Mouse (Mus musculus) lung, postnatal 0 days (tissue): ENCODE measurements around the gene Tjp3. TPM values are rescaled to one million over a fixed set of nuclear protein-coding genes. Genes with fewer than 3 reads are reported as not detected.
A peak's percentile ranks its signal among the peaks of the same experiment; 100 is the strongest.

Experiments
- ATAC-seq: fragments of 200-750 bp; cut with Nextera tagmentation; 2 replicates; pipeline ENCODE4 v1.8.0; 2017; ENCODE audit warnings: moderate library complexity
- DNase-seq: peaks from one replicate; pipeline ENCODE4 v3.0.0-alpha.2; 2016; ENCODE audit warnings: low spot score
- H3K27ac ChIP-seq: fragments of 300-500 bp; sonication (generic); 2 replicates; pipeline ENCODE4 v1.5.1; 2014; ENCODE audit warnings: antibody characterized with exemption, mild to moderate bottlenecking, low read length, mixed read lengths
- H3K27me3 ChIP-seq: fragments of 300-500 bp; sonication (generic); replicated peaks from 2 replicates; pipeline ENCODE4 v1.6.1; 2014; ENCODE audit warnings: low read length, mixed read lengths; ENCODE audit not compliant: insufficient read depth
- H3K36me3 ChIP-seq: fragments of 300-500 bp; sonication (generic); 2 replicates; pipeline ENCODE4 v1.6.1; 2014; ENCODE audit warnings: low read length, mixed read lengths; ENCODE audit not compliant: insufficient read depth
- H3K4me1 ChIP-seq: fragments of 300-500 bp; sonication (generic); 2 replicates; pipeline ENCODE4 v1.6.1; 2014; ENCODE audit warnings: antibody characterized with exemption, low read depth, low read length, mixed read lengths; ENCODE audit not compliant: insufficient read depth
- H3K4me2 ChIP-seq: fragments of 300-500 bp; sonication (generic); replicated peaks from 2 replicates; pipeline ENCODE4 v1.6.1; 2014; ENCODE audit warnings: low read depth, mild to moderate bottlenecking, low read length, moderate library complexity, mixed read lengths
- H3K4me3 ChIP-seq: fragments of 300-500 bp; sonication (generic); 2 replicates; pipeline ENCODE4 v1.5.1; 2014; ENCODE audit warnings: low read depth, low read length
- H3K9ac ChIP-seq: fragments of 300-500 bp; sonication (generic); replicated peaks from 2 replicates; pipeline ENCODE4 v1.6.1; 2014; ENCODE audit warnings: low read depth, mild to moderate bottlenecking
- H3K9me3 ChIP-seq: fragments of 300-500 bp; sonication (generic); 2 replicates; pipeline ENCODE4 v1.6.1; 2016; ENCODE audit warnings: low read length, mixed read lengths
- CTCF ChIP-seq: IDR thresholded peaks from 2 replicates; pipeline ENCODE4 v1.5.1; 2016; ENCODE audit warnings: antibody characterized with exemption, mild to moderate bottlenecking
- EP300 ChIP-seq: IDR thresholded peaks from 2 replicates; pipeline ENCODE4 v1.6.1; 2016; ENCODE audit warnings: antibody characterized with exemption, mild to moderate bottlenecking, control low read depth
- WGBS: fragments of 180-500 bp; shearing (Covaris S2); extraction: QIAGEN DNeasy Blood & Tissue Kit; methylation state at CpG from one replicate; pipeline ENCODE4 v1.1.7; 2014; 5-methylcytosine and 5-hydroxymethylcytosine counted together
- polyA plus RNA-seq: library from polyadenylated mRNA; unstranded; fragments of >200 nt; fragmentation: Nextera tagmentation; extraction: Ambion mirVana; gene quantifications from 2 replicates; pipeline ENCODE4 v1.2.1, GENCODE M21; 2015

The Tjp3 gene
- polyA plus RNA-seq, 1 experiment from 2014 or later, result 24.1 TPM

DNA sequence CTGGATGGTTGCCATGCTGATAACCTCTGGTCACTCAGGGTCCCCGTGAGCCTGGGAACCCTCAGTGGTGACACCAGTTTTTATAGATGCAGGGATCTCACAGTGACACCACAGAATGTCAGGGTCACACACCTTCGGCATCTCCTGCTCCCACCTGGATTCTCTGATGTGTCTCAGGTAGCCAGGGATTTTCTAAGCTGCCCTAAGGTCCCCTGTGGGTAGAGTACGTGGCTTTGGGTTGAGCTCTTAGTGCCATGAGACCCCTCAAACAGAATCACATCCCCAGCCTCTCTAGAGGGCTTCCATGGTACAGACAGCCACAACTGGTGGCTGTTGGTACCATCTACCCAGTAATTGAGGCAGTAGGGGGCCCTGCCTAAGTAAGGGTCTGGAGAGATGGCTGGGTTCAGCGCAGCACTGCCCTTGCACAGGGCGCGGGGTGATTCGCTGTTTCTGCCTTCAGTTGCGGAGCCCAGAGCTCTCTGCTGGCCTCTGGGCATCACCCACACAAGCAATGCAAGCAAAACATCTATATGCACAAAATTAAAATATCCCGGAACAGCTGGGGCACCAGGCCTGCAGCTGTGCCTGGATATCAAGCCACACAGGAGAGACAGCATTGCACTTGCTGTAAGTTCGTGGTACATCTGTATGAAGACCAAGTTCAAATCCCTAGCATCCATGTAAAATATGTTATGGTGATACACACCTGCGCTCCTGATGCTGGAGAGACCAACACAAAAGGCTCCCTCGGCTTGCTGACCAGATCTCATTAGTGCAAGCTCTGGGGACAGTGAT is 54.7 kb downstream of the Tjp3 start:
- H3K4me1 ChIP-seq, result no peaks in the 10 kb centered on the region; the same call in 1 of the 2 replicates

DNA sequence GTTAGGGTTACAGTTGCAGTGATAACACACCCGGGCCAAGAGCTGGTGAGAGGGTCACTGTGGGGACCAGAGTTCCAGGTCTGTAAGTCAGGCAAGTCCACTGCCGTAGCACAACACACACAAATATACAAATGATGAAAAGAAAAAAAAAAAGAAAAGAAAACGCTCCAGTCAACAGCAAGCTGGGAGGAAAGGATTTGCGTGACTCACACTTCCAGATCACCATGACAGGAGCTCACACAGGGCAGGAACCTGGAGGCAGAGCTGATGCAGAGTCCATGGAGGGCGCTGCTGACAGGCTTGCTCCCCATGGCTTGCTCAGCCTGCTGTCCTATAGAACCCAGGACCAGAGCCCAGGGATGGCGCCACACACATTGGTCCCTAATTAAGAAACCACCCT is 57.2 kb downstream of the Tjp3 start:
- Histone ChIP-seq H3K4me3 (no peak overlapping the region), H3K4me1 (no peaks in the 10 kb centered on the region; the same call in 1 of the 2 replicates), H3K4me2 (no peak overlapping the region), H3K27me3 (peaks cover 20% of the 10 kb centered on the region), H3K36me3 (no peaks in the 10 kb centered on the region), H3K9ac (no peak overlapping the region), H3K27ac (no peak overlapping the region), H3K9me3 (no peaks in the 10 kb centered on the region)
- DNase-seq (no peak), ATAC-seq (no peak)
- 76% methylated on average over 6 of the region's 6 CpGs for WGBS
- TF ChIP-seq CTCF (no peak), EP300 (no peak)

More for the DNA sequence above, 54.7 kb downstream of the Tjp3 start:
- Histone ChIP-seq H3K4me3 (no peak overlapping the region), H3K9me3 (no peaks in the 10 kb centered on the region), H3K9ac (no peak overlapping the region), H3K27ac (no peak overlapping the region), H3K27me3 (peaks cover 14% of the 10 kb centered on the region), H3K36me3 (no peaks in the 10 kb centered on the region), H3K4me2 (no peak overlapping the region)
- no peak for TF ChIP-seq EP300
- no peak for TF ChIP-seq CTCF
- DNase-seq, result no peak
- WGBS, result 80% methylated on average over 12 of the region's 12 CpGs
- no peak for ATAC-seq

DNA sequence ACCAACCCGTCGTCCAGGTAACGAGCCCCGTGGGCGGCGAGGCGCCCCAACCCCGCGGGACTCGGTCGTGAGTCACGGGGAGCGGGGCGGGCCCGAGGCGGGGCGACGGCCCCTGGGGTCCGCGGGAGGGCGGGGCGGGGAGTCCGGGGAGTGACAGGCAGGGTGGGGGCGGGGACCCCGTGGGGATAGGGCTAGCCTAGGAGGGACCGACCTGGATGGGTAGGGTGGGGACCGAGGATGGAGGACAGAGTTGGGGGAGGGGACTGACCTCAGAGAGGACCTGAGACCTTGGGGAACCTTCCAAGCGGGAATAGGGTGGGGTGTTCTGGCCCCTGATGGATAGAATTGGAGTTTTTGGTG is 58.2 kb downstream of the Tjp3 start:
- ATAC-seq (no peak; the same call in 1 of the 2 replicates), DNase-seq (no peak)
- under 1% methylated on average over 18 of the region's 28 CpGs for WGBS
- H3K36me3 ChIP-seq, result no peaks in the 10 kb centered on the region
- H3K27me3 ChIP-seq, result peaks cover 24% of the 10 kb centered on the region
- H3K9ac ChIP-seq, result peak overlapping the region; percentile 13
- peak overlapping the region; percentile 65 for H3K4me2 ChIP-seq
- peak overlapping the region; percentile 60 for H3K4me3 ChIP-seq
- no peak overlapping the region for H3K27ac ChIP-seq
- H3K4me1 ChIP-seq, result no peaks in the 10 kb centered on the region; the same call in 1 of the 2 replicates
- TF ChIP-seq EP300, result no peak
- no peak for TF ChIP-seq CTCF
- no peaks in the 10 kb centered on the region for H3K9me3 ChIP-seq

DNA sequence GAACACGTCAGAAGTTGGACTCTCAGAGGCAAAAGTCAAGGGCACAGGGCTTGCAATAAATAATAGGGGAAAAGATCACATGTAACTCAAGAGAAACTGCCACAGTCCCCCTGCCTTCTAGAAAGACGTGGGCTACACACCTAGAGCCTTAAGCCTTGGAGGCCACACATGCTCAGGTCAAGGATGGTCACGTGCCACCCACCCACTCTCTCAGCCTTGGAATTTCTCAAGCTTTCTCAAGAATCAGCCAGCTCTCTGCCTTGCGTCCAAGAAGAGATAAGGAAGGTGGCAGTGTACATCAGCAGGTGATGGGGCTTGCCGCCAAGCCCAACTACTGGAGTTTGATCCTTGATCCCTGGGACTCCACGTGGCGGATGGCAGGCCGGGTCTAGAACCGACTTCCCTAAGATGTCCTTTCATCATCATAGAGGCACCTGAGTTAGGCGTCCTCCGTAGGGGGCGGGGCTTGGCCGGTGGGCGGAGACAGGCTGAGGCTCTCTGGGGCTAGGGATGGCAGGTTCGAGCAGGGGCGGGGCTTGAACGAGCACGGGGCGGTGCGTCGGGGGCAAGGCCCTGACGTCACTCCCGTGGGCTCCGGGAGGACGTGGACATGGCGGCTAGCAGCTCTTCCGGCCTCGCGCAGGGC is 58.7 kb downstream of the Tjp3 start, which contains the start of gene Zfr2:
TSS of gene Zfr2 (plus strand) at position 576 of the 646 bp plus-strand sequence.
- peaks cover 24% of the 10 kb centered on the region for H3K27me3 ChIP-seq
- peak within 1 kb of the TSS; percentile 65 for H3K4me2 ChIP-seq
- 6% methylated on average over 24 of the region's 29 CpGs for WGBS
- ATAC-seq, result peak; percentile 96
- peak; percentile 93 for DNase-seq
- peak within 1 kb of the TSS; percentile 13 for H3K9ac ChIP-seq
- no peaks in the 10 kb centered on the region; the same call in 1 of the 2 replicates for H3K4me1 ChIP-seq
- H3K27ac ChIP-seq, result no peak within 1 kb of the TSS
- H3K36me3 ChIP-seq, result no peaks in the 10 kb centered on the region
- peak within 1 kb of the TSS; percentile 60 for H3K4me3 ChIP-seq
- no peaks in the 10 kb centered on the region for H3K9me3 ChIP-seq
- no peak for TF ChIP-seq EP300
- TF ChIP-seq CTCF, result no peak

DNA sequence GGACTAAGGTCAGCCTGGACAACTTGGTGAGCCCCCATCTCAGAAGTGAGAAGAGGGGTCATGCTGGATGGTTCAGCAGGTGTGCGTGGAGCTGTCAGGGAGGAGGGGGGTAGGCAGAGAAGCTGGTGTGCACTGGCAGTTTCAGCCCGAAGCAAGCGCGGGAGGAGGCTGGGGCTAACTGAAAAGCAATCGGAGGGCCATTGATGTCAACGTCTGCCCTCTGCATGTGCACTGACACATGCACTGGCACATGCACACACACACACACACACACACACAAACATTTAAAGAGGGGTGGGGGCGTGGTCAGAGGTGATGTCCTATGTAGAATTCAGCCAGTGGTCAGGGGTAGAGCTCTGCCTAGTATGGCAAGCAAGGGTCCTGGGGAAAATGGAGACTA is 59.9 kb downstream of the Tjp3 start:
- TF ChIP-seq EP300 (no peak), CTCF (no peak)
- no peak for ATAC-seq
- Histone ChIP-seq H3K4me2 (no peak overlapping the region), H3K27me3 (peaks cover 24% of the 10 kb centered on the region), H3K4me1 (no peaks in the 10 kb centered on the region; the same call in 1 of the 2 replicates), H3K9me3 (no peaks in the 10 kb centered on the region), H3K36me3 (no peaks in the 10 kb centered on the region), H3K9ac (no peak overlapping the region), H3K4me3 (no peak overlapping the region), H3K27ac (no peak overlapping the region)
- 51% methylated on average over 7 of the region's 7 CpGs for WGBS
- no peak for DNase-seq

DNA sequence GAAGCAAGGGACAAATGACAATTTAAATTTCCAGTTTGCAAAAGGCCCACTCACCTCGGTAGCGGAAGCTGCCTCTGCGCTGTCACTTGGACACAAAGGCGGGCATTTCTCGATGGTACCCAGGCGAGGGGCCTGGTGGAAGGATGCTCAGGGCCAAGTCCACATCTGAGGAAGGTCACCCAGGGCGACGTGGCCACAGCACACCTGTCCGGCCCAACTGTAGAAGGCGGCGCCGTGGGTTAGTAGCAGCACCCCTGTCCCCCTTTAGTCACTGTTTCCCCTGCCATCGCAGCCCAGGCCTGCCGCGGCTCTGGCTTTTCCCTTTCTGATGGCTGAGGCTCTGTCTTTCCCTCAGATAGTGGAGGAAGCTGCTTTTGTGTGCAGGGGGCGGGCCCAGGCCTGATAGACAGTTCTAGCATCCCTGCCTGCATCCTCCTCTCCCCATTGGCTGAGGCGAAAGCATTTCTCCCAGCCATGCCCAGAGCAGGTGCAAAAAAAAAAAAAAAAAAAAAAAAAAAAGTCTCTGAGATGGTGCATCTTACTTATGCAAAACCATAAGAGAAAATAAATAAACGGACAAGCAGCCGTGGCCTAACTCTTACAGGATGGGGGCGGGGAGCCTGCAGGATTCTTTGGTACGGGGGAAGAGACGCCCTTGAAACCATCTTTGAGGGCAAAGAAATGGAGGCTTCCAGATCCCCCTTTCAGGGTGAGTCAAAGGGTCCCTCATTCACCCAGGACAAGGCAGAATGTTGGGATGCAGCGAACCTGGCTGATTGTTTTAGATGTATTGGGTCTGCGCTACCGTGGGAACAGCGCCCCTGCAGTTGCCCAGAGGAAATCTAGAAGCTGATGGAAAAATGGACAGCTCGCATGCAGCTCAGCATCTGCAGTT is 60.7 kb downstream of the Tjp3 start, which contains the start of gene Atcay:
TSS of gene Atcay (minus strand) at position 396 of the 895 bp plus-strand sequence.
- H3K9ac ChIP-seq, result no peak within 1 kb of the TSS

More for the DNA sequence above, 60.7 kb downstream of the Tjp3 start, which contains the start of gene Atcay:
- no peaks in the 10 kb centered on the region for H3K36me3 ChIP-seq
- WGBS, result 11% methylated on average over 27 of the region's 27 CpGs
- peaks cover 24% of the 10 kb centered on the region for H3K27me3 ChIP-seq
- H3K4me1 ChIP-seq, result no peaks in the 10 kb centered on the region; the same call in 1 of the 2 replicates
- no peak within 1 kb of the TSS for H3K27ac ChIP-seq
- no peak within 1 kb of the TSS for H3K4me2 ChIP-seq
- H3K4me3 ChIP-seq, result no peak within 1 kb of the TSS
- no peaks in the 10 kb centered on the region for H3K9me3 ChIP-seq
- TF ChIP-seq EP300 (no peak), CTCF (peak; percentile 68)
- DNase-seq, result peak; percentile 48
- ATAC-seq, result no peak
